Comparison of ENCODE assay signal across 16 mouse cellular contexts in genomic region chr13:12133549-12133948, GRCm38 (mm10). TPM values are rescaled to one million over a fixed set of nuclear protein-coding genes. Genes with fewer than 3 reads are reported as not detected.
A peak's percentile ranks its signal among the peaks of the same experiment; 100 is the strongest.
DNase-seq lines count a peak whose midpoint lies in the region; ATAC-seq and TF ChIP-seq lines count a peak whose summit lies in the region.
"Had no signal": no experiment of that assay in that cellular context is flagged by ENCODE, and none has a peak within 500 bp of the region (broad histone marks: within the 10 kb centered on the region; RNA-seq: fewer than 3 reads in every experiment).

No protein-coding gene starts in this region.

- intact Hi-C loops in heart, adult 2 months (cut with DNase I), result loop anchor here (2.0 to 5.0 kb wide), 2 partner anchors 27 to 64 kb away; partner anchors contain the start of gene Ryr2

- peak; percentile 92 for ATAC-seq in heart, postnatal 0 days (ENCODE audit: insufficient read depth, low read depth)
- no peak for ATAC-seq in liver, embryonic 15.5 days (ENCODE audit: insufficient read depth)
- ATAC-seq: forebrain, embryonic 15.5 days had no signal

- peaks cover 5% of the 10 kb centered on the region for H3K4me1 ChIP-seq in heart, adult 2 months (ENCODE audit: control insufficient read depth, insufficient read depth, low read length)
- H3K4me1 ChIP-seq in heart, postnatal 0 days (ENCODE audit: control insufficient read depth, insufficient read depth), result peaks cover 46% of the 10 kb centered on the region
- H3K4me1 ChIP-seq in liver, embryonic 15.5 days (replicated peaks), result peaks cover 40% of the 10 kb centered on the region
- H3K4me1 ChIP-seq: forebrain, embryonic 15.5 days; limb, embryonic 13.5 days had no signal

- peaks cover 6% of the 10 kb centered on the region; the same call in 1 of the 2 replicates for H3K36me3 ChIP-seq in heart, adult 2 months (ENCODE audit: control insufficient read depth, insufficient read depth, low read length)
- no peaks in the 10 kb centered on the region for H3K36me3 ChIP-seq in heart, postnatal 0 days (replicated peaks; ENCODE audit: control insufficient read depth, insufficient read depth, low read length)
- H3K36me3 ChIP-seq in liver, embryonic 15.5 days (replicated peaks), result no peaks in the 10 kb centered on the region
- H3K36me3 ChIP-seq: forebrain, embryonic 15.5 days; hindbrain, embryonic 15.5 days; limb, embryonic 13.5 days; midbrain, embryonic 10.5 days had no signal

- peak; percentile 59; the same call in 1 of the 2 replicates for TF ChIP-seq POLR2A in heart, adult 2 months (IDR thresholded peaks at IDR 0.05; ENCODE audit: insufficient read depth, low read depth, low read length)

- no peaks in the 10 kb centered on the region for H3K27me3 ChIP-seq in heart, adult 2 months (ENCODE audit: control insufficient read depth, insufficient read depth, low read length)
- no peaks in the 10 kb centered on the region for H3K27me3 ChIP-seq in heart, postnatal 0 days (ENCODE audit: control insufficient read depth, insufficient read depth, low read length)
- H3K27me3 ChIP-seq in liver, embryonic 15.5 days, result no peaks in the 10 kb centered on the region
- H3K27me3 ChIP-seq: CH12.LX; forebrain, embryonic 15.5 days; hindbrain, embryonic 15.5 days; limb, embryonic 13.5 days had no signal

- 26% methylated on average over 7 of the region's 7 CpGs for WGBS in heart, adult 2 months
- WGBS in heart, postnatal 0 days, result 19% methylated on average over 7 of the region's 7 CpGs
- WGBS in liver, embryonic 15.5 days (ENCODE audit: insufficient replicate concordance), result 50% methylated on average over 7 of the region's 7 CpGs

- H3K4me3 ChIP-seq in heart, adult 2 months, result no peak overlapping the region
- H3K4me3 ChIP-seq in heart, postnatal 0 days (ENCODE audit: low read depth, low read length), result no peak overlapping the region
- H3K4me3 ChIP-seq in liver, embryonic 15.5 days (replicated peaks), result no peak overlapping the region
- H3K4me3 ChIP-seq: forebrain, embryonic 15.5 days; hindbrain, embryonic 15.5 days; left cerebral cortex, adult 2 months; limb, embryonic 13.5 days; midbrain, embryonic 10.5 days had no signal

- H3K9ac ChIP-seq in heart, adult 2 months (ENCODE audit: low read depth, low read length), result no peak overlapping the region
- H3K9ac ChIP-seq in heart, postnatal 0 days (replicated peaks; ENCODE audit: low read depth, low read length), result no peak overlapping the region
- no peak overlapping the region for H3K9ac ChIP-seq in liver, embryonic 15.5 days
- H3K9ac ChIP-seq: forebrain, embryonic 15.5 days; hindbrain, embryonic 15.5 days; limb, embryonic 13.5 days had no signal

- no peaks in the 10 kb centered on the region for H3K9me3 ChIP-seq in heart, postnatal 0 days (replicated peaks; ENCODE audit: control insufficient read depth, low read length)
- H3K9me3 ChIP-seq in liver, embryonic 15.5 days (replicated peaks), result no peaks in the 10 kb centered on the region
- H3K9me3 ChIP-seq: forebrain, embryonic 15.5 days; hindbrain, embryonic 15.5 days; limb, embryonic 13.5 days had no signal

- no peaks in the 10 kb centered on the region for H3K79me2 ChIP-seq in heart, adult 2 months (replicated peaks; ENCODE audit: control insufficient read depth, insufficient read depth, low read length)

- TF ChIP-seq EP300 in heart, adult 2 months (IDR thresholded peaks at IDR 0.05; ENCODE audit: insufficient read depth, low read depth, low read length), result peak; percentile 100
- TF ChIP-seq EP300 in heart, postnatal 0 days (IDR thresholded peaks at IDR 0.05; ENCODE audit: low read depth), result peak; percentile 100

- no peak overlapping the region for H3K4me2 ChIP-seq in heart, postnatal 0 days (ENCODE audit: low read depth, low read length)
- peak overlapping the region; percentile 6; the same call in 1 of the 2 replicates for H3K4me2 ChIP-seq in liver, embryonic 15.5 days
- H3K4me2 ChIP-seq: forebrain, embryonic 15.5 days; hindbrain, embryonic 15.5 days; limb, embryonic 13.5 days had no signal

- peak overlapping the region; percentile 93 for H3K27ac ChIP-seq in heart, adult 2 months
- H3K27ac ChIP-seq in heart, postnatal 0 days (ENCODE audit: low read depth), result peak overlapping the region; percentile 97
- H3K27ac ChIP-seq in liver, embryonic 15.5 days (replicated peaks), result no peak overlapping the region
- H3K27ac ChIP-seq: forebrain, embryonic 15.5 days; hindbrain, embryonic 15.5 days; left cerebral cortex, adult 2 months; limb, embryonic 13.5 days; midbrain, embryonic 10.5 days had no signal

- DNase-seq in Muller cell, postnatal 12 days (ENCODE audit: inconsistent ontology term), result peak; percentile 9
- peak; percentile 69 to 85 for DNase-seq in heart, adult 2 months
- peak; percentile 94 for DNase-seq in heart, postnatal 0 days (ENCODE audit: low spot score)
- no peak for DNase-seq in left cerebral cortex, adult 18-20 months (ENCODE audit: low spot score in 2 of 2)
- DNase-seq in thymus, postnatal 0 days (ENCODE audit: low spot score), result no peak
- no peak for DNase-seq in kidney, postnatal 36 days
- DNase-seq: cerebellum, adult 2 months; kidney, adult 18-20 months; thymus, postnatal 25 days had no signal

- TF ChIP-seq CTCF in heart, adult 2 months (IDR thresholded peaks at IDR 0.05), result no peak
- no peak for TF ChIP-seq CTCF in heart, postnatal 0 days (IDR thresholded peaks at IDR 0.05; ENCODE audit: low read depth)

RNA-seq across cellular contexts. Expression of gene Ryr2, which starts 26.8 kb away (rescaled TPM):
- total RNA-seq in heart, adult 2 months (2021), result 1,000 to 10,000 TPM in 1 of 2 experiments, 100 to 1,000 TPM in 1; 877 to 1,020 TPM
- polyA plus RNA-seq in heart, adult 2 months (2012; rRNA removed), result 127 and 264 TPM in 2 replicates
- total RNA-seq in heart, postnatal 0 days (2014; rRNA removed; ENCODE audit: low replicate concordance), result 317 and 396 TPM in 2 replicates
- 48.2 and 61.4 TPM in 2 replicates for polyA plus RNA-seq in heart, postnatal 0 days (2015; fragmentation: Nextera tagmentation; extraction: Ambion mirVana)
- 0.21 and 0.32 TPM in 2 replicates for polyA plus RNA-seq in liver, embryonic 15.5 days (2015; fragmentation: Nextera tagmentation; extraction: Ambion mirVana)
- 100 to 1,000 TPM; 150 to 159 TPM for total RNA-seq in left cerebral cortex, adult 18-20 months (2021)
- 0.21 and 0.68 TPM in 2 replicates for polyA plus RNA-seq in thymus, postnatal 0 days (2015; fragmentation: Nextera tagmentation; extraction: Ambion mirVana)

Comparison
In these comparisons a context has a peak if more than half of its experiments do, and no peak if none do; other contexts are left out.
1. DNase-seq: peak in Muller cell, postnatal 12 days (single experiment), heart, adult 2 months (2 of 2) and heart, postnatal 0 days (single experiment); none in left cerebral cortex, adult 18-20 months (0 of 2), thymus, postnatal 0 days (single experiment) and kidney, postnatal 36 days (0 of 2).
2. RNA of gene Ryr2, which starts 26.8 kb away (polyA plus RNA-seq): 127 to 264 TPM in heart, adult 2 months and 48.2 to 61.4 TPM in heart, postnatal 0 days; 0.21 to 0.68 TPM in thymus, postnatal 0 days and 0.21 to 0.32 TPM in liver, embryonic 15.5 days; every median in the first group is over 10 times any median in the second.